Mouse (Mus musculus) left cerebral cortex, postnatal 36 days (tissue): ENCODE data around the gene Gm14597. TPM values are rescaled to one million over a fixed set of nuclear protein-coding genes. Genes with fewer than 3 reads are reported as not detected.

Experiments used
- total RNA-seq, 2 experiments: library from RNA; stranded (reverse); gene quantifications; 2 replicates each; pipeline ENCODE4 v1.2.3; 2021

Gm14597 gene
- total RNA-seq, 2 experiments from 2014 or later, result not detected

Other genes with a start within 250 kb of the Gm14597 start
- 10 to 100 TPM; 12.3 to 15.9 TPM for gene Mospd1, start 238.5 kb downstream of the Gm14597 start, total RNA-seq
- not detected for gene Etd, start 174.1 kb downstream of the Gm14597 start, total RNA-seq
- 100 to 1,000 TPM; 238 to 271 TPM for gene Rtl8c, start 947 bp downstream of the Gm14597 start, total RNA-seq
- gene Rtl8a, start 34.7 kb upstream of the Gm14597 start, total RNA-seq, result 100 to 1,000 TPM; 285 to 399 TPM
- gene Rtl8b, start 61.4 kb upstream of the Gm14597 start, total RNA-seq, result 100 to 1,000 TPM; 236 to 284 TPM
- gene 4930502E18Rik, start 115.8 kb upstream of the Gm14597 start, total RNA-seq, result under 1 TPM; 0.22 to 0.36 TPM
- gene 1700013H16Rik, start 148.9 kb upstream of the Gm14597 start, total RNA-seq, result not detected
- gene Zfp36l3, start 167.4 kb upstream of the Gm14597 start, total RNA-seq, result not detected
- 1 to 10 TPM; 1.1 TPM for gene Xlr, start 188.7 kb upstream of the Gm14597 start, total RNA-seq